Mouse (Mus musculus) liver, embryonic 14.5 days (tissue): ENCODE results near the gene Myh14. TPM values are rescaled to one million over a fixed set of nuclear protein-coding genes. Genes with fewer than 3 reads are reported as not detected.
A peak's percentile ranks its signal among the peaks of the same experiment; 100 is the strongest.

Experiments
- ATAC-seq: fragments of 200-750 bp; cut with Nextera tagmentation; 2 replicates; pipeline ENCODE4 v1.8.0; 2017; ENCODE audit warnings: moderate number of reproducible peaks, mild to moderate bottlenecking, moderate library complexity; ENCODE audit not compliant: insufficient read depth
- DNase-seq, 3 experiments: peaks; one replicate each; pipeline ENCODE4 v3.0.0-alpha.2; 2012 to 2013; ENCODE audit warnings: low read depth in 3 of 3, low spot score in 3 of 3
- H3K27ac ChIP-seq: fragments of 300-500 bp; sonication (generic); 2 replicates; pipeline ENCODE4 v1.5.1; 2014; ENCODE audit warnings: moderate library complexity, mild to moderate bottlenecking, control low read depth, inconsistent platforms
- H3K27me3 ChIP-seq: fragments of 300-500 bp; sonication (generic); 2 replicates; pipeline ENCODE4 v1.6.1; 2014; ENCODE audit warnings: mild to moderate bottlenecking, low read length, moderate library complexity; ENCODE audit not compliant: control insufficient read depth, insufficient read depth
- H3K36me3 ChIP-seq: fragments of 300-500 bp; sonication (generic); replicated peaks from 2 replicates; pipeline ENCODE4 v1.6.1; 2014; ENCODE audit warnings: low read depth; ENCODE audit not compliant: control insufficient read depth, insufficient read depth
- H3K4me1 ChIP-seq, 2 experiments: fragments of 200-500 bp in 1 of 2; fragments of 300-500 bp in 1 of 2; sonication (generic) in 1 of 2; replicated peaks; 2 replicates each; pipeline ENCODE4 v1.6.1; 2012 to 2014; ENCODE audit warnings: antibody characterized with exemption in 1 of 2, inconsistent platforms in 1 of 2, low read length in 1 of 2; ENCODE audit not compliant: control insufficient read depth in 2 of 2, insufficient read depth in 2 of 2
- H3K4me2 ChIP-seq: fragments of 300-500 bp; sonication (generic); 2 replicates; pipeline ENCODE4 v1.6.1; 2014; ENCODE audit warnings: low read depth, mild to moderate bottlenecking, control low read depth, moderate library complexity
- H3K4me3 ChIP-seq, 2 experiments: fragments of 200-500 bp in 1 of 2; fragments of 300-500 bp in 1 of 2; sonication (generic) in 1 of 2; 2 replicates each; pipeline ENCODE4 v1.5.1; 2012 to 2014; ENCODE audit warnings: low read depth in 2 of 2, low read length in 2 of 2, mild to moderate bottlenecking in 2 of 2, control low read depth in 1 of 2, inconsistent platforms in 1 of 2, moderate library complexity in 1 of 2; ENCODE audit not compliant: insufficient read depth in 1 of 2
- H3K9ac ChIP-seq: fragments of 300-500 bp; sonication (generic); replicated peaks from 2 replicates; pipeline ENCODE4 v1.6.1; 2014; ENCODE audit warnings: mild to moderate bottlenecking, control low read depth, moderate library complexity
- H3K9me3 ChIP-seq: fragments of 300-500 bp; sonication (generic); 2 replicates; pipeline ENCODE4 v1.6.1; 2016; ENCODE audit warnings: low read length, mixed read lengths; ENCODE audit not compliant: control insufficient read depth
- CTCF ChIP-seq: IDR thresholded peaks from 2 replicates; pipeline ENCODE4 v1.5.1; 2016; ENCODE audit warnings: antibody characterized with exemption, low read depth, control low read depth
- EP300 ChIP-seq: IDR thresholded peaks from 2 replicates; pipeline ENCODE4 v1.6.1; 2016; ENCODE audit warnings: antibody characterized with exemption, low read depth
- WGBS: fragments of 180-500 bp; shearing (Covaris S2); extraction: QIAGEN DNeasy Blood & Tissue Kit; methylation state at CpG from one replicate; pipeline ENCODE4 v1.1.7; 2014; ENCODE audit not compliant: insufficient replicate concordance; 5-methylcytosine and 5-hydroxymethylcytosine counted together
- polyA plus RNA-seq, 2 experiments: library from polyadenylated mRNA; depleted of rRNA in 1 of 2; stranded (reverse) in 1 of 2; unstranded in 1 of 2; fragments of >200 nt; fragmentation: Nextera tagmentation in 1 of 2; extraction: Ambion mirVana in 1 of 2; gene quantifications; 2 replicates each; pipeline versions ENCODE4 v1.2.1 to v1.2.3; 2012 to 2014

Gene Myh14
- polyA plus RNA-seq, 2 experiments: 0.09 to 0.15 TPM

- Histone ChIP-seq H3K9ac (no peak within 1 kb of the TSS), H3K4me1 (no peaks in the 10 kb centered on the region), H3K27ac (no peak within 1 kb of the TSS), H3K9me3 (no peaks in the 10 kb centered on the region), H3K36me3 (no peaks in the 10 kb centered on the region), H3K27me3 (no peaks in the 10 kb centered on the region), H3K4me3 (no peak within 1 kb of the TSS), H3K4me2 (0 out of 2 replicates have a peak within 1 kb of the TSS, but pooled peaks have one; percentile 3)
- 18% methylated on average over 7 of the region's 7 CpGs for WGBS
- TF ChIP-seq CTCF (no peak), EP300 (no peak)
- DNase-seq: no peak
- no peak for ATAC-seq
These were observed 98.4 kb downstream of the Myh14 start, which contains the start of gene Napsa for GRCm38 (mm10) chr7:44572213-44572701. Gene Napsa, plus strand, starts transcription at chr7:44572380.

GRCm38 (mm10) chr7:44571811-44572210 lies 98.8 kb downstream of the Myh14 start:
- no peak for DNase-seq
- H3K9me3 ChIP-seq: no peaks in the 10 kb centered on the region
- H3K36me3 ChIP-seq: no peaks in the 10 kb centered on the region
- H3K27ac ChIP-seq: no peak overlapping the region
- no peak overlapping the region for H3K4me2 ChIP-seq
- ATAC-seq: no peak
- H3K4me1 ChIP-seq: no peaks in the 10 kb centered on the region
- H3K27me3 ChIP-seq: no peaks in the 10 kb centered on the region
- TF ChIP-seq CTCF: no peak
- no peak for TF ChIP-seq EP300
- 68% methylated on average over 4 of the region's 4 CpGs for WGBS
- no peak overlapping the region for H3K4me3 ChIP-seq
- H3K9ac ChIP-seq: no peak overlapping the region

- H3K36me3 ChIP-seq: no peaks in the 10 kb centered on the region
- ATAC-seq: no peak
- H3K27me3 ChIP-seq: no peaks in the 10 kb centered on the region
- TF ChIP-seq EP300 (no peak), CTCF (no peak)
- DNase-seq: no peak
- 54% methylated on average over 6 of the region's 6 CpGs for WGBS
- H3K4me2 ChIP-seq: no peak overlapping the region
- no peak overlapping the region for H3K9ac ChIP-seq
- H3K27ac ChIP-seq: no peak overlapping the region
- H3K4me1 ChIP-seq: no peaks in the 10 kb centered on the region
- H3K9me3 ChIP-seq: no peaks in the 10 kb centered on the region
- H3K4me3 ChIP-seq: no peak overlapping the region
These were observed 99.7 kb downstream of the Myh14 start for GRCm38 (mm10) chr7:44570989-44571388.

- H3K9me3 ChIP-seq: no peaks in the 10 kb centered on the region
- no peak overlapping the region for H3K4me3 ChIP-seq
- no peak overlapping the region for H3K9ac ChIP-seq
- H3K27ac ChIP-seq: no peak overlapping the region
- ATAC-seq (no peak), DNase-seq (no peak)
- H3K27me3 ChIP-seq: no peaks in the 10 kb centered on the region
- 49% methylated on average over 9 of the region's 9 CpGs for WGBS
- TF ChIP-seq EP300: no peak
- no peak for TF ChIP-seq CTCF
- H3K36me3 ChIP-seq: no peaks in the 10 kb centered on the region
- H3K4me2 ChIP-seq: no peak overlapping the region
- H3K4me1 ChIP-seq: no peaks in the 10 kb centered on the region
These were observed 101.8 kb downstream of the Myh14 start for GRCm38 (mm10) chr7:44568803-44569202.

GRCm38 (mm10) chr7:44565414-44565813 lies 105.2 kb downstream of the Myh14 start:
- H3K4me2 ChIP-seq: no peak overlapping the region
- no peaks in the 10 kb centered on the region for H3K4me1 ChIP-seq
- WGBS: 37% methylated on average over 6 of the region's 6 CpGs
- no peak overlapping the region for H3K27ac ChIP-seq
- H3K9ac ChIP-seq: no peak overlapping the region
- DNase-seq (no peak), ATAC-seq (no peak)
- H3K27me3 ChIP-seq: no peaks in the 10 kb centered on the region
- no peaks in the 10 kb centered on the region for H3K9me3 ChIP-seq
- H3K36me3 ChIP-seq: no peaks in the 10 kb centered on the region
- no peak overlapping the region for H3K4me3 ChIP-seq
- TF ChIP-seq EP300: no peak
- TF ChIP-seq CTCF: no peak
